Mouse (Mus musculus) kidney, postnatal 25 days (tissue): ENCODE data around the gene Nop14.
"Not testable (repeated sequence)": the region's sequence is repeated elsewhere in the genome, so short reads cannot be mapped to it uniquely, and the experiment has no call there.

Experiments
- DNase-seq, 2 experiments: peaks; one replicate each; pipeline ENCODE4 v3.0.0; 2021; ENCODE audit warnings: mixed read lengths in 2 of 2

The Nop14 gene

DNA sequence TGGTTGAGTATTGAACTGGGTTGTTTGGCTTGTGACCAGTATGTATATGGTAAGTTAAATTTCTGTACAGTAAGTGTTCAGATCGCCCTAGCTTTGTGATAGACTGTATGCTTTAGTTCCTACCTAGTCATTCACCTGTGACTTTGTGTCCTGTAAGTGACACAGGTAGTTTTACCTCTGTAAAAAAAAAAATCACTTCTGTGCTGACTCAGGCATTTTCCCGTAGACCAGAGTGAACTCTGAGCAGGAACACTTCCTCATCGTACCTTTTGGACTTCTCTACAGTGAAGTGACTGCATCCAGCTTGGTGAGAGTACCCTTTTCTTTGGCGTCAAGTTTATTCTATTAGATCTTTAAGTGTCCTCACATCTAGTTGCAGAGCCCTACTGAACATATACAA, 50.0 kb downstream of the Nop14 start:
- DNase-seq: no peak

DNA sequence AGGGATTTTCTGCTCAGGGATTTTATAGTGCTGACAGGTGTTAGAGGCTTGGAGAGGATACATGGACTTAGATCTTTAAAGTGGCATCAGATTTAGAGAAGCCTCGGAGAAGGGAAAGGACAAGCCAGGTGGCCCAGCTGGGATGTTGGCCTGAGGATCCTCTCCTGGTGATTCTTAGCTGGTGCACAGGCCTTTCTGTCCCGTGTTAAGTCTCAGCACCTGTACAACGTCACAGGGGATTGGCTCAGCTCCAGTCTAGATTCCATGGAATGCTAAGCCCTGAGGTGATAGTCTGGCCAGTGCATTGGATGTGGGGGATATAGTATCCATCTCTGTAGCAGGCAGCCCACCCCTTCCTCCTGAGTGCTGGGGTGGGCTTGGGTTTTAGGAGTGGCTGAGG, 51.7 kb downstream of the Nop14 start:
- no peak for DNase-seq

DNA sequence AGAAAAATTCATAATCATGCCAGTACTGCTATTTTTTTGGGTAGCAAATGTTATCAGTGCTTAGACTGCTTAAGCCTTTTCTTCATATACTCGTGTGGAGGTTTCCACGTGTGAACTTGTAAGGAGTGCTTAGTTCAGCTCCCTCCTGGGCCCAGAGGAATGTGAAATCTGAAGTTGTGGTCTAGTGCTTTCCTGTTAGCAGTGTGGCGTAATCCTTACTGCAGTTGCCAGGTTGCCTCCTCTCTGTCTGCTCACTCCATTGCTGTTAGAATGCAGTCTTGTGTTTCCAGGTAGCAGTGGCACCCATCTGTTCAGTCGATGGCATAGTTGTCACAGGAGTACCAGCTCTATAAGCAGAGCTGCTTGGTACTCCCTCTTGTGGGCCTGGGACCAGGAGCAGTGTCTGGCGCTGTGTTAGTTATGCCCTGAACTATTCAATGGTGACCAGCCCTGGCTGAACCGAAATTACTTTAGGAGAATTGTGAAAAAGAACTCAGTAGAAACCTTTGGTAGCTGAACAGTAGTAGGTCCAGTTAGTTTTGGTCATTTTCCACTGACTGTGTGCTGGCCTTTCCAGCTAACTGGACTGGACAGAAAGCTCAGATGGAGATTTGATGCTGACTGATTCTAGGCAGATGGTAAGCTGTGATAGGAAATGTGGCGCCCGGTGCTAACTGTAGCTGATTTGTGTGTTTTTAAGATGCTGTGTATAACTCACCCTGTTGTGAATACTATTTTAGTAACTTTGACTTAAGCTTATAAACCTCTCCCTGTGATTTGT, 52.7 kb downstream of the Nop14 start:
- DNase-seq: no peak

DNA sequence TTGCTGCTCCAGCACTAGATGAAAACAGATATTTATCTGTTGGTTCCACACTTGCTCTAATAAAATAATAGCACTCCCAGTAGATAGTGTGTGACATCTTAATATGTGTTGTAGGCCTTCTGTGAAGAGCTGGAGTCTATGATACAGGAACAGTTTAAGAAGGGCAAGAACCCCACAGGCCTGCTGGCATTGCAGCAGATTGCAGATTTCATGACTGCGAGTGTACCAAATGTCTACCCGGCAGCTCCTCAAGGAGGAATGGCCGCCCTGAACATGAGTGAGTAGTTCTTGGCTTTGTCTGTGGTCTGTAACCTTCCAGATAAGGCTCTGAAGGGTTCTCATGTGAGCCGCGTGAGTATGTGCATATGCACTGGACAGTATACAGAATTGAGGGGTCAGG, 55.4 kb downstream of the Nop14 start:
- no peak for DNase-seq

DNA sequence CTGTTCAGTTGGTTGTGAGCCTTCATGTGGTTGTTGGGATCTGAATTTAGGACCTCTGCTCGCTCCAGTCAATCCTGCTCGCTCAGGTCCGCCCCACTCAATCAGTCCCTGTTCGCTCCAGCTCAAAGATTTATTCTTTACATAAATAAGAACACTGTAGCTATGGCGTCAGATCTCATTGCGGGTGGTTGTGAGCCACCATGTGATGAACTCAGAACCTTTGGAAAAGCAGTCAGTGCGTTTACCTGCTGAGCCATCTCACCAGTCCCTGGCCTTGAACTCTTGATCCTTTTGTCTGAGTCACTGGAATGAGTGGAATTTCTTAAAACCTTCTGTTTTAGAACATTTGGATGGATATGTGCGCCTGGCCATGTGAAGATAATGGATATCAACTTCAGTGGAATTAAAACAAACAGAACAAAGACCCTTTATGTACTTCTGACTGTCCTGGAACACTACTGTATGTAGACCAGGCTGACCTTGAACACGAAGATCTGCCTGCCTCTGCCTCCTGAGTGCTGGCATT, 66.7 kb downstream of the Nop14 start:
- DNase-seq: no peak

DNA sequence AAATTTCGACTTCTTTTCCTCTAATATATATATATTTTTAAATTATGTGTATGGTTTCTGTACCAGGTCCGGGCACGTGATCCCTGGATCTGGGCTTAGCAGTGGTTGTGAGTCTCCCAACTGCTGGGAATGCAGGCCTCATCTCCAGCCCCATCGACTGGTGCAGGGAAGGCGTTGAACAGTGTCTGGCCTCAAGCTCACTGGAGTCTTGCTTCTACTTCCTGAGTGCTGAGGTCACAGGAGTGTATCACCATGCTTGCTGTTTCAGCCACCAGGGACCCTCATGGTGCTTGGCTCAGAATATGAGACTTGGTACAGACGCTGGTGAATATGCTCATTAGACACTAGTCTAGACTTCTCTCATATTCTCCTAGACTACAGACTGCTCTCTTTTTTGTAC, 67.3 kb downstream of the Nop14 start:
- no peak for DNase-seq

DNA sequence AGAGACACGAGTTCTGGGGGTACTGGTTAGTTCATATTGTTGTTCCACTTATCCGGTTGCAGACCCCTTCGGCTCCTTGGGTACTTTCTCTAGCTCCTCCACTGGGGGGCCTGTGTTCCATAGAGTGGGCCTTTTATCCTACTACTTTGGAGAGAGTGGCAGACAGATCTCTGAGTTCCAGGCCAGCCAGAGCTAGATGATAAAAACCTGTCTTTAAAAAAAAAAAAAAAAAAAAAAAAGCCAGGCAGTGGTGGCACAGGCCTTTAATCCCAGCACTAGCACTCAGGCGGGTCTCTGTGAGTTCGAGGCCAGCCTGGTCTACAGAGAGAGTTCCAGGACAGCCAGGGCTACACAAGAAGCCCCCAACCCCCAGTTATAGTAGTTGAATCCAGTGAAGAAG, 67.7 kb downstream of the Nop14 start:
- DNase-seq: not testable (repeated sequence)

DNA sequence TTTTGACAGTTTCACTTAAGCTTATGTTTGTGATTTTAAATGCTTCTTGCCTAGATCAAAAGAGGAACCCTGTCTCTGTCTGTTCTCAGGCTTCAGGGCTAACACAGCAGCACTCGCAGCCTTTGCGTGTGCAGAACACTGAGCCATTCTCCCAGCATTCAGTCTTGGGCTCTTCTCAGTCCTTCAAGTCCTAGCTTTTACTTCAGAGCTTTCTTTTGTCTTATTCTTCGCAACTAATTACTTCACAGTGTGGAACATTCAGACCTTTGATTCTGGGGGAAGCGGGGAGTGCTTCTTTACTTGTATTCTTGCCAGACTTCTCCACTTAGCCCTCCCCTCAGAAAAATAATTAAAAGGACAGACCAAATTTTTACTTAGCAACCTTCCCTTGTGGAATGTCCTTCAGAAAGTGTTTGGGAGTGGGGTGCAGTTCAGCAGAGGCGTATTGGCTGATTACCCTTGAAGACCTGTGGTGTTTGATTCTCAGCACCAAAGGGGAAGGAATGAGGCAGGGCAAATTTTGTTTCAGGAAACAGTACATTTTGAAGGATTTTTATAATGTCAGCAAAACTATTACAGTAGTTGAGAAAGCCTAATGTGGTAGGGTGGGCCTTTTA, 68.5 kb downstream of the Nop14 start:
- no peak for DNase-seq

DNA sequence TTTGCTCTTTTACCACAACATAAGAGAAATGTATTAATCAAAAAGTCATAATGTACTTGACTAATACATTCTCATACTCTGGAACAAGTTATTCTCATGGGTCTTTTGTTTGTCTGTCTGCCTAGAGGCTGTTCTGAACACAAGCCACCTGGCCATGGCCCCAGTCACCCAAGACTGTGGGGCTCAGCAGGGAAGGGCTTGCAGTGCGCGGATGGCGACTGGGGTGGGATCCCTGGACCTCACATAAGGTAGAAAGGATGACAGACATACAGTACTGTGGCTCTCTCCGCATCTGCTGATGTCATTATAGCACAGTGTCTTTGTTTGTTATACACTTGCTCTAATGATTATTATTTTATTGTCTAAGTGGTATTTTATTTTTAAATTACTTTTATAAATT, 69.2 kb downstream of the Nop14 start:
- DNase-seq: no peak

DNA sequence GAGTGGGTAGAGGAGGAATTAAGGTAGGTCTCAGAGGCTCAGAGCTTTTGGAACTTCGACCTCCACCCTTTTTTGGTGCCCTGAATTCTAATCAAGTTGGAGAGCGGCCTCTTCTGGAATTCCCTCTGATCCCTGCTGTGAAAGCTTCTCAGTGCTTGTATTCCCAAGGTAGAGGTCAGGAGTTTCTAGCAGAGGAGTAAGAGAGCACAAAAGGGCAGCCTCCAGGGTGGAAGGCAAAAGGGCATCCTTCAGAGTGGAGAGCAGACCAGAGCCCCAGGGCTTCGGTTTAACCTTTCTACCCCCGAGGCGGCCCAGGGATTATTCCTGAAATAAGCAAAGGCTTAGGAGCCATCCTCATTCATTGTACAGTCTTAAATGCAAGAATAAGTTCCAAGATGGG, 69.9 kb downstream of the Nop14 start:
- DNase-seq: peak; percentile 46 to 77
